Mouse (Mus musculus) intestine, embryonic 14.5 days (tissue): ENCODE measurements at regions not wholly inside any gene's neighbourhood (a gene's known extent, or its start where the extent isn't known, plus 50 kb on each side); places are given as distances from the start of the nearest gene placed in this dataset.

ENCODE experiments used
- ATAC-seq: fragments of 200-750 bp; cut with Nextera tagmentation; replicated peaks from 2 replicates; pipeline ENCODE4 v1.8.0; 2017; ENCODE audit warnings: low read depth, moderate number of reproducible peaks, moderate TSS enrichment, moderate library complexity; ENCODE audit not compliant: low FRiP score, low TSS enrichment
- DNase-seq: peaks from one replicate; pipeline ENCODE4 v3.0.0-alpha.2; 2018; ENCODE audit warnings: low spot score
- H3K27ac ChIP-seq: fragments of 300-500 bp; sonication (generic); 2 replicates; pipeline ENCODE4 v1.5.1; 2014; ENCODE audit warnings: low read depth, mild to moderate bottlenecking, control low read depth
- H3K27me3 ChIP-seq: fragments of 300-500 bp; sonication (generic); replicated peaks from 2 replicates; pipeline ENCODE4 v1.6.1; 2014; ENCODE audit warnings: low read length, control low read depth; ENCODE audit not compliant: control insufficient read depth, insufficient read depth
- H3K36me3 ChIP-seq: fragments of 300-500 bp; sonication (generic); 2 replicates; pipeline ENCODE4 v1.6.1; 2014; ENCODE audit warnings: low read length, control low read depth; ENCODE audit not compliant: control insufficient read depth, insufficient read depth
- H3K4me1 ChIP-seq: fragments of 300-500 bp; sonication (generic); replicated peaks from 2 replicates; pipeline ENCODE4 v1.6.1; 2014; ENCODE audit warnings: low read length, control low read depth, mixed read lengths; ENCODE audit not compliant: control insufficient read depth, insufficient read depth
- H3K4me2 ChIP-seq: fragments of 300-500 bp; sonication (generic); 2 replicates; pipeline ENCODE4 v1.6.1; 2014; ENCODE audit warnings: low read length
- H3K4me3 ChIP-seq: fragments of 300-500 bp; sonication (generic); 2 replicates; pipeline ENCODE4 v1.5.1; 2014; ENCODE audit warnings: low read depth, low read length, control low read depth, mixed read lengths
- H3K9ac ChIP-seq: fragments of 300-500 bp; sonication (generic); 2 replicates; pipeline ENCODE4 v1.6.1; 2014; ENCODE audit warnings: mild to moderate bottlenecking, low read length
- H3K9me3 ChIP-seq: fragments of 300-500 bp; sonication (generic); 2 replicates; pipeline ENCODE4 v1.6.1; 2016; ENCODE audit warnings: low read length, control low read depth; ENCODE audit not compliant: control insufficient read depth
- WGBS: fragments of 180-500 bp; shearing (Covaris S2); extraction: QIAGEN DNeasy Blood & Tissue Kit; methylation state at CpG from one replicate; pipeline ENCODE4 v1.1.7; 2014; 5-methylcytosine and 5-hydroxymethylcytosine counted together

DNA sequence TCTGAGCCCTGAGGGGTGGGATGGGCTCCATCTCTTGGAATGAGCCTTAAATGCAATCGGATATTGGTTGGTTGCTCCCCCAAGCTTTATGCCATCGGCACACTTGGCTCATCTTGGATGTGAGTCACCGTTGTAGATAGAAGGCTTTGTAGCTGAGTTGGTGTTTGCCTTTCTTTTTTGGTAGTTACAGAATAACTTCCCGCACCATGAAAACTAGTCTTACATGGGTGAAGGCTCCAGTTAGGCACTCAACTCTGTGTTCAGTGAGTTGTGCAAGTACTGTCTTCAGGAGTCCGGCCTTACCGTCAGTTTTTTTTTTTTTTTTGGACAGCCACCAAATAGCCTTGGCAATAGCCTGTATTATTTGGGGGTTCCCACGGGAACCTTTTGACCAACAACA lies 170.3 kb downstream of the Snx10 start:
- H3K27ac ChIP-seq: no peak overlapping the region
- H3K4me3 ChIP-seq: no peak overlapping the region
- 87% methylated on average over 7 of the region's 7 CpGs for WGBS
- no peak overlapping the region for H3K9ac ChIP-seq
- no peaks in the 10 kb centered on the region for H3K36me3 ChIP-seq
- H3K4me1 ChIP-seq: no peaks in the 10 kb centered on the region
- H3K27me3 ChIP-seq: no peaks in the 10 kb centered on the region
- no peak overlapping the region for H3K4me2 ChIP-seq
- DNase-seq (peak; percentile 35), ATAC-seq (no peak)
- H3K9me3 ChIP-seq: no peaks in the 10 kb centered on the region

DNA sequence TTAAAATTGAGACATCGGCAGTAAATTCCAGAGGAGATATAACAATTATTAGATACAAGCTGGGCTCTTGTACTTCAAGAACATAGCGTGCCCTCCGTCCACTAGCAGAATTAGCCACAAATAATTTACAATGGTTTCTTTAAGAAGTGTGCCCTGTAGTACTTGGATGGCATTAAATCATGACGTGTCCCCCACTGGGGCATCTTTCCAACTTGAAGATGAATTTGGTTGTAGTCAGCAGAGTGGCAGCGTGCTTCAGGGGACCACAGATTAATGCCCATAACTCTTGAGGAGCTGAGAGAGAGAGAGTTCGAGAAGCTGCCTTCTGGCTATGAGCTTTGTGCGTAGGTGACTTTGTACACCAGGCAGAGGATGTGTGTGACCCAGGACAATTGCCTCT lies 172.7 kb downstream of the Snx10 start:
- Histone ChIP-seq H3K27me3 (no peaks in the 10 kb centered on the region), H3K4me2 (no peak overlapping the region), H3K4me3 (no peak overlapping the region), H3K9me3 (no peaks in the 10 kb centered on the region), H3K4me1 (no peaks in the 10 kb centered on the region), H3K36me3 (no peaks in the 10 kb centered on the region), H3K9ac (no peak overlapping the region), H3K27ac (no peak overlapping the region)
- WGBS: 85% methylated on average over 7 of the region's 7 CpGs
- DNase-seq (no peak), ATAC-seq (no peak)

DNA sequence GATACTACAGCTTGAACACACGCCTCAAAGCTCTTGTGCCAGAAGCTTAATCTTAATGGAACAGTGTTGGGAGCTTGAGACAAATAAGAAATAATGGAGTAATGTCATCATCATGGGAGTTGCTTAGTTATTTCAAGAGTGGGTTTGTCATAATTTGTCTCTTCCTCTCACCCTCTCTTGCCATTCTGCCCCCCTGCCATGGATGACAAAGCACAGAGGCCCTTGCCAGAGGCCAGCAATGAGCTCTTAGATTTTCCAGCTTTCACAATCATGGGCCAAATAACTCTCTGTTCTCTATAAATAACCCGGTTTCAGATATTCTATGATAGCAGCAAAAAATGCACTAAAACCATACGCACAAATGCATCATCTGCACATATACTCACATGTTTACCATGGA lies 174.1 kb downstream of the Snx10 start:
- H3K27ac ChIP-seq: no peak overlapping the region
- 76% methylated on average over 3 of the region's 3 CpGs for WGBS
- no peak overlapping the region for H3K4me3 ChIP-seq
- H3K4me1 ChIP-seq: no peaks in the 10 kb centered on the region
- no peaks in the 10 kb centered on the region for H3K9me3 ChIP-seq
- no peak overlapping the region for H3K9ac ChIP-seq
- no peak overlapping the region for H3K4me2 ChIP-seq
- no peaks in the 10 kb centered on the region for H3K36me3 ChIP-seq
- no peak for ATAC-seq
- no peaks in the 10 kb centered on the region for H3K27me3 ChIP-seq
- no peak for DNase-seq

DNA sequence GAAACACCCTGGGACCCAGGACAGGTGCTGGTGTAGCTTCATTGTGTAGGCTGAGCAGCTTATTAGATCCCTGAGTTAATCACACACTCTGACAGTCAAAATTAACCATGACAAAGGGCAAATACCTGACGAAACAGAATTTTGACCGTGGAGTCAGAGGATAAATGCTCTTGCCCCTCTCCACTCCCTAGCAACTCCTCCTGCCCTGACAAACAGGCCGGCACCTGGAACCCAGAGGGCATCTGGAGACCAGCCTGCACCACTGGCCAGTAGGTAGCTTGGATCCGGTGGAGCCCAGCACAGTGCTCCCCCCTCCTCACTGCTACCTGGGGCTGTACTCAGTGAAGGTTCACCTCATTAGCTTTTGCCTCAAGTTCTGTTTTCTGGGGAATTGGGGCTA lies 174.5 kb downstream of the Snx10 start:
- Histone ChIP-seq H3K4me2 (no peak overlapping the region), H3K4me1 (no peaks in the 10 kb centered on the region), H3K36me3 (no peaks in the 10 kb centered on the region), H3K27me3 (no peaks in the 10 kb centered on the region), H3K27ac (no peak overlapping the region), H3K4me3 (no peak overlapping the region), H3K9me3 (no peaks in the 10 kb centered on the region), H3K9ac (no peak overlapping the region)
- DNase-seq (no peak), ATAC-seq (no peak)
- WGBS: 73% methylated on average over 4 of the region's 4 CpGs

DNA sequence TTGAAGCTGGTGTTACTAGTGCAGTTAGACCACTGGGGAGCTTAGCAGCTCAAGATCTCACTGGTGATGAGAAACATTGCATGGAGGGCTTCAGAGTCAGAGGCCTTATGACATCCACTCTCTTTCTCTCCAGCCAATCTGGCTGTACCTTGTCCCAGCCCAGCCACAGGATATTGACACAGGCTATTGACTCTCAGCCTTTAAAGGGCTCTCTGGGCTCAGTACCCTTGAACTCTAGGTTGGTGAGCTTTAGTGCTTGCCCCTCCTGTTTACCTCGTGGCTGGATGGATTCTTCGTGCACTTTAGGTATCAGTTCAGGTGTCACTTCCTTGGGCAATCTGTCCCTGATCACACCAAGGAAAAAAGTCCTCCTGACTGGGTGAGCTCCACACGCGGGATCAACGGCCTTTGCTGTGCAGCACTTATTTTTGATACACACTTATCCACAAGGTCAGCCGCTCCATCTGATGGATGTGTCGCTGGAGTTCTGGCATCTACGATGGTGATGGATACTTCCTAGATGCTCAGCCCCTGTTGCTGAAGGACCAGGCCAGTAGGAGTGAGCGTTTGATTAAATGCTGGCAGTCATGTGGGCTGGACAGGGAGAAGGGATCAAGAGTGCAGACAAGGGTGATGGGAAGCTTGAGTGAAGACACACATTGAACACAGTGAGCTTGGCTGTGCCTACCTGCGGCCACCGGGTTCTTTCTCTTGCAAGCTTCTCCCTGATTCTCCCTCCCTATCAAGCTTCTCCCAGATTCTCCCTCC lies 177.7 kb downstream of the Snx10 start:
- Histone ChIP-seq H3K9ac (no peak overlapping the region), H3K27ac (no peak overlapping the region), H3K4me1 (no peaks in the 10 kb centered on the region), H3K27me3 (no peaks in the 10 kb centered on the region), H3K9me3 (no peaks in the 10 kb centered on the region), H3K4me2 (no peak overlapping the region), H3K4me3 (no peak overlapping the region), H3K36me3 (no peaks in the 10 kb centered on the region)
- 83% methylated on average over 11 of the region's 11 CpGs for WGBS
- peak; percentile 44 for DNase-seq
- ATAC-seq: no peak

DNA sequence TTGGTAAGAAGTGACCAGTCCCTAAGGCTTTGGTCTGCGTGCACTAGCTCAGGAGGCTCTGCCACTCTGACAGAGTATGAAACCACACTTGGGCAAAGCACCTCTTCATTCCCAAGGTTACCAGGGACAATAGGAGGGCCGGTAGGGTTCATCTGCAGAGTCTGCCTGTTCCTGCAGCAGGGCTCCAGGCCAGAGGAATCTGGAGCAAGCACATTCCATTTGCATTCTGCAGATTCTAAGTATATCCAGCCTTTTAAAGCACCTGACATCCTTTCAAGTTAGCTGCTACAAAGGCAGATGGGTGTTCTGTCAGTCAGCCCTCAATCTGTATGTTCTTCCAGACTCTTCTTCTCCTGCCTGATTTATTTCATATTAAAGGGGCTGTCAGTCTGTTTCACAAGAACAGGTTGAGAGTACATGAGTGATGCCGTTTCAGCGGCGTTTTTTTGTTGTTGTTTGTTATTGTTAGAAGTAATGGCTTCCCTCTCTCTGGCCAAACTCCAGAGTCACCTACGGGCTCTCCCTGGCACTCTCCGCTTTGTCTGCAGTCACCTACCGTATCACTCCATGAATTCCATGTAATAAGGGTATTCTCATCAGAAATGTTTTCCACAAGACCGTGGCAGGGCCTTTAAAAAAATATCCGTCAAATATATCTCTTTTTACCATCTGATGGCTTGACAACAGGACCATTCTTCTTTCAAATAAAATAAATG lies 178.9 kb downstream of the Snx10 start:
- Histone ChIP-seq H3K4me2 (no peak overlapping the region), H3K27me3 (no peaks in the 10 kb centered on the region), H3K36me3 (no peaks in the 10 kb centered on the region), H3K4me3 (no peak overlapping the region), H3K4me1 (no peaks in the 10 kb centered on the region), H3K9me3 (no peaks in the 10 kb centered on the region), H3K9ac (no peak overlapping the region), H3K27ac (no peak overlapping the region)
- WGBS: 74% methylated on average over 10 of the region's 10 CpGs
- DNase-seq: peak; percentile 46
- ATAC-seq: no peak

DNA sequence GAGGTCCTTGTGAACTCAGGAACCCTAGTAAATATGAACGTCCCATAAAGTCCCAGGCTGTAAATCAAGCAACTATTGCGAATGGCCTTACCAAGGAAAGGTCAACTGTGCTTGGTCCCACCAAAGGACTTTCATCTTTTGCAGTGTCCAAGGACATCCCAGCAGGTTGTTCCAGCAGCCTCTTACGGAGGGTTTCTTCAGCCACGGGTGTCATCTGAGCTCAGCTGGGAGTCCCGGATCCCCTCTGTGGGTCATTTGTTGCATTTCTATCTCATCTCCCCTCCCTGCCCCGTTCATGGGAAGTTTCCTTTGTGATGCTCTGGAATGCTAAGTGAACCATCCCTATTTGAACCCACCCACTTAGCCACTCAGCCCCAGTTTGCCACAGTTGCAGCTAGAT lies 184.3 kb downstream of the Snx10 start:
- ATAC-seq: no peak
- Histone ChIP-seq H3K9me3 (no peaks in the 10 kb centered on the region), H3K27ac (no peak overlapping the region), H3K4me1 (peaks cover 15% of the 10 kb centered on the region), H3K4me2 (no peak overlapping the region), H3K9ac (no peak overlapping the region), H3K27me3 (no peaks in the 10 kb centered on the region), H3K36me3 (no peaks in the 10 kb centered on the region), H3K4me3 (no peak overlapping the region)
- no peak for DNase-seq
- WGBS: 44% methylated on average over 6 of the region's 6 CpGs

DNA sequence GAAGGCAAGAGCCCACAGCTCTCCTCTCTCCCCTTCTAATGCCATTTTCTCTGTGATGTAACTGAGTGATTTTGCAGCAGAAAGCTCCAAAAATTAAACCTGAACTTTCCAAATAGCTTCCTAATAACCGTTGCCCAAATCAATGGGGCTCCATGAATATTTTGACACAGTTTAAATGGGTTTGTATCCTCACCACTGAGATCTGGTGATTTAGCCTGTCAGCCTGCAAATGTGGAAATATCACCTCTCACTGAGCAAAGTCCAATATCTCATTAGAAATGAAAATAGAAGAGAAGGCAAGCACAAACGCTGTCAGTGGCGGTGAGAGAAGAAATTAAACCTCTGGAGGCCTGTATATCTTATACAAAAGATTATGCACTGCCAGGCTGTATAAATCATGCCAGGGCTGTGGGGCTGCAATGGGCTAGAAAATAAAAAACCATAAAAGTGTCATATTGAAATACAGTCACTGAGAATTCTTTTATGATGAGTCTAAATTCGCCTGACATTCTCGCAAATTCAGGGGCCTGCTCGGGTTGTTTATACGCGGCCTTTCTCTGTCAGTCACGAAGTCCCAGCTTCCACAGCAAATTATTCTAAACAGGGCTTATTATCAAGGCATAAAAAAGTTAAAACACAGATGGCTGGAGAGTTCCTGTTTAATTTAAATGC lies 185.1 kb downstream of the Snx10 start:
- Histone ChIP-seq H3K4me3 (no peak overlapping the region), H3K9ac (no peak overlapping the region), H3K27me3 (no peaks in the 10 kb centered on the region), H3K9me3 (no peaks in the 10 kb centered on the region), H3K36me3 (no peaks in the 10 kb centered on the region), H3K27ac (no peak overlapping the region), H3K4me1 (peaks cover 15% of the 10 kb centered on the region), H3K4me2 (no peak overlapping the region)
- ATAC-seq: no peak
- WGBS: 29% methylated on average over 9 of the region's 9 CpGs
- DNase-seq: no peak
